Mouse (Mus musculus): ENCODE measurements around the gene Gm9821. TPM values are rescaled to one million over a fixed set of nuclear protein-coding genes. Genes with fewer than 3 reads are reported as not detected.
A peak's percentile ranks its signal among the peaks of the same experiment; 100 is the strongest.

Gm9821 gene
- polyA plus RNA-seq, 1 experiment from 2014 or later = 0.44 TPM

GRCm38 (mm10) chr2:91920130-91920529, 25.4 kb upstream of the Gm9821 start:
- no peak overlapping the region for H3K27ac ChIP-seq
- H3K4me1 ChIP-seq (replicated peaks) = peaks cover 29% of the 10 kb centered on the region
- H3K9ac ChIP-seq = no peak overlapping the region
- H3K4me2 ChIP-seq (replicated peaks) = no peak overlapping the region
- no peak overlapping the region for H3K4me3 ChIP-seq (replicated peaks)
- H3K9me3 ChIP-seq = no peaks in the 10 kb centered on the region
- 57% methylated on average over 4 of the region's 4 CpGs for WGBS
- peaks cover 37% of the 10 kb centered on the region for H3K27me3 ChIP-seq (replicated peaks)
- no peaks in the 10 kb centered on the region for H3K36me3 ChIP-seq
- no peak for ATAC-seq

- peak overlapping the region; percentile 98 for H3K4me2 ChIP-seq (replicated peaks)
- H3K27ac ChIP-seq = no peak overlapping the region
- peaks cover 37% of the 10 kb centered on the region for H3K27me3 ChIP-seq (replicated peaks)
- H3K36me3 ChIP-seq = no peaks in the 10 kb centered on the region
- peaks cover 29% of the 10 kb centered on the region for H3K4me1 ChIP-seq (replicated peaks)
- H3K4me3 ChIP-seq (replicated peaks) = peak overlapping the region; percentile 54
- no peak overlapping the region for H3K9ac ChIP-seq
- 3% methylated on average over 31 of the region's 31 CpGs for WGBS
- H3K9me3 ChIP-seq = no peaks in the 10 kb centered on the region
- ATAC-seq = peak; percentile 40; the same call in 1 of the 2 replicates
Measured at GRCm38 (mm10) chr2:91921181-91921789, 24.2 kb upstream of the Gm9821 start.

- peaks cover 29% of the 10 kb centered on the region for H3K4me1 ChIP-seq (replicated peaks)
- H3K9ac ChIP-seq = peak overlapping the region; percentile 28; the same call in 1 of the 2 replicates
- WGBS = under 1% methylated on average over 64 of the region's 64 CpGs
- peak overlapping the region; percentile 54 for H3K4me3 ChIP-seq (replicated peaks)
- H3K4me2 ChIP-seq (replicated peaks) = peak overlapping the region; percentile 98
- no peaks in the 10 kb centered on the region for H3K9me3 ChIP-seq
- ATAC-seq = peak; percentile 48
- no peak overlapping the region for H3K27ac ChIP-seq
- H3K36me3 ChIP-seq = no peaks in the 10 kb centered on the region
- H3K27me3 ChIP-seq (replicated peaks) = peaks cover 37% of the 10 kb centered on the region
Measured at GRCm38 (mm10) chr2:91921790-91922570, 23.5 kb upstream of the Gm9821 start.

GRCm38 (mm10) chr2:91922586-91923414, 22.7 kb upstream of the Gm9821 start:
- H3K4me2 ChIP-seq (replicated peaks) = peak overlapping the region; percentile 98
- H3K9ac ChIP-seq = no peak overlapping the region
- peaks cover 30% of the 10 kb centered on the region for H3K4me1 ChIP-seq (replicated peaks)
- 3% methylated on average over 37 of the region's 37 CpGs for WGBS
- peak overlapping the region; percentile 54 for H3K4me3 ChIP-seq (replicated peaks)
- no peaks in the 10 kb centered on the region for H3K9me3 ChIP-seq
- peaks cover 37% of the 10 kb centered on the region for H3K27me3 ChIP-seq (replicated peaks)
- H3K27ac ChIP-seq = no peak overlapping the region
- ATAC-seq = no peak
- H3K36me3 ChIP-seq = no peaks in the 10 kb centered on the region

GRCm38 (mm10) chr2:91923415-91924337, 21.8 kb upstream of the Gm9821 start:
- Histone ChIP-seq H3K36me3 (no peaks in the 10 kb centered on the region), H3K9ac (peak overlapping the region; percentile 10; the same call in 1 of the 2 replicates), H3K9me3 (no peaks in the 10 kb centered on the region), H3K4me1 (replicated peaks) (peaks cover 36% of the 10 kb centered on the region), H3K27me3 (replicated peaks) (peaks cover 37% of the 10 kb centered on the region), H3K27ac (no peak overlapping the region), H3K4me2 (replicated peaks) (peak overlapping the region; percentile 98), H3K4me3 (replicated peaks) (peak overlapping the region; percentile 54)
- 5% methylated on average over 54 of the region's 54 CpGs for WGBS
- peak; percentile 30; the same call in 1 of the 2 replicates for ATAC-seq

- Histone ChIP-seq H3K27ac (no peak overlapping the region), H3K4me1 (replicated peaks) (peaks cover 40% of the 10 kb centered on the region), H3K9me3 (no peaks in the 10 kb centered on the region), H3K27me3 (replicated peaks) (peaks cover 37% of the 10 kb centered on the region), H3K9ac (no peak overlapping the region), H3K36me3 (no peaks in the 10 kb centered on the region), H3K4me2 (replicated peaks) (no peak overlapping the region), H3K4me3 (replicated peaks) (no peak overlapping the region)
- ATAC-seq = no peak
- WGBS = 91% methylated on average over 1 of the region's 1 CpGs
Measured at GRCm38 (mm10) chr2:91924726-91925125, 20.8 kb upstream of the Gm9821 start.

- Histone ChIP-seq H3K27ac (no peak overlapping the region), H3K27me3 (replicated peaks) (peaks cover 36% of the 10 kb centered on the region), H3K4me1 (replicated peaks) (peaks cover 46% of the 10 kb centered on the region), H3K4me3 (replicated peaks) (no peak overlapping the region), H3K9me3 (no peaks in the 10 kb centered on the region), H3K9ac (no peak overlapping the region), H3K4me2 (replicated peaks) (no peak overlapping the region), H3K36me3 (no peaks in the 10 kb centered on the region)
- no peak for ATAC-seq
- 74% methylated on average over 15 of the region's 15 CpGs for WGBS
Measured at GRCm38 (mm10) chr2:91925442-91925841, 20.1 kb upstream of the Gm9821 start.

GRCm38 (mm10) chr2:91926949-91927348, 18.6 kb upstream of the Gm9821 start, which contains the start of gene Chrm4:
Chrm4 (plus strand) TSS chr2:91927249.
- Histone ChIP-seq H3K36me3 (no peaks in the 10 kb centered on the region), H3K27ac (no peak within 1 kb of the TSS), H3K9ac (no peak within 1 kb of the TSS), H3K4me2 (replicated peaks) (peak within 1 kb of the TSS; percentile 46), H3K4me3 (replicated peaks) (no peak within 1 kb of the TSS), H3K4me1 (replicated peaks) (peaks cover 45% of the 10 kb centered on the region), H3K9me3 (no peaks in the 10 kb centered on the region), H3K27me3 (replicated peaks) (peaks cover 22% of the 10 kb centered on the region)
- ATAC-seq = no peak
- WGBS = 83% methylated on average over 3 of the region's 3 CpGs

GRCm38 (mm10) chr2:91927826-91928533, 17.5 kb upstream of the Gm9821 start:
- WGBS = 44% methylated on average over 34 of the region's 34 CpGs
- no peak for ATAC-seq
- no peak overlapping the region for H3K4me3 ChIP-seq (replicated peaks)
- H3K4me2 ChIP-seq (replicated peaks) = peak overlapping the region; percentile 46
- no peaks in the 10 kb centered on the region for H3K9me3 ChIP-seq
- H3K27me3 ChIP-seq (replicated peaks) = peaks cover 12% of the 10 kb centered on the region
- H3K4me1 ChIP-seq (replicated peaks) = peaks cover 44% of the 10 kb centered on the region
- no peaks in the 10 kb centered on the region for H3K36me3 ChIP-seq
- no peak overlapping the region for H3K9ac ChIP-seq
- no peak overlapping the region for H3K27ac ChIP-seq

- Histone ChIP-seq H3K4me1 (replicated peaks) (peaks cover 46% of the 10 kb centered on the region), H3K27me3 (replicated peaks) (peaks cover 4% of the 10 kb centered on the region), H3K27ac (no peak overlapping the region), H3K36me3 (no peaks in the 10 kb centered on the region), H3K9ac (no peak overlapping the region), H3K9me3 (no peaks in the 10 kb centered on the region), H3K4me2 (replicated peaks) (no peak overlapping the region), H3K4me3 (replicated peaks) (no peak overlapping the region)
- WGBS = 66% methylated on average over 23 of the region's 23 CpGs
- no peak for ATAC-seq
Measured at GRCm38 (mm10) chr2:91928534-91929350, 16.8 kb upstream of the Gm9821 start.
